Mouse (Mus musculus) liver, adult 2 months (tissue): ENCODE measurements around the gene Kcnq1. TPM values are rescaled to one million over a fixed set of nuclear protein-coding genes. Genes with fewer than 3 reads are reported as not detected.

Experiments used
- DNase-seq: peaks from one replicate; pipeline ENCODE4 v3.0.0-alpha.2; 2011; ENCODE audit warnings: low read depth, low spot score; ENCODE audit errors: extremely low read depth
- H3K27ac ChIP-seq: fragments of 200-500 bp; replicated peaks from 2 replicates; pipeline ENCODE4 v1.5.1; 2012; ENCODE audit warnings: low read depth, mild to moderate bottlenecking, control low read depth, inconsistent platforms, low read length; ENCODE audit not compliant: insufficient read depth
- H3K27me3 ChIP-seq: fragments of 200-500 bp; 2 replicates; pipeline ENCODE4 v1.6.1; 2012; ENCODE audit warnings: mild to moderate bottlenecking, moderate library complexity, low read length, inconsistent platforms; ENCODE audit not compliant: control insufficient read depth, insufficient read depth
- H3K36me3 ChIP-seq: fragments of 200-500 bp; 2 replicates; pipeline ENCODE4 v1.6.1; 2012; ENCODE audit warnings: low read length, inconsistent platforms; ENCODE audit not compliant: control insufficient read depth, insufficient read depth
- H3K4me1 ChIP-seq: fragments of 200-500 bp; 2 replicates; pipeline ENCODE4 v1.6.1; 2011; ENCODE audit warnings: low read length; ENCODE audit not compliant: control insufficient read depth, insufficient read depth
- H3K4me3 ChIP-seq: fragments of 200-500 bp; 2 replicates; pipeline ENCODE4 v1.5.1; 2011; ENCODE audit warnings: low read depth, mild to moderate bottlenecking, control low read depth, low read length, moderate library complexity; ENCODE audit not compliant: insufficient read depth
- H3K79me2 ChIP-seq: fragments of 200-500 bp; 2 replicates; pipeline ENCODE4 v1.6.1; 2012; ENCODE audit warnings: inconsistent platforms, mild to moderate bottlenecking, low read length, moderate library complexity; ENCODE audit not compliant: control insufficient read depth, insufficient read depth
- H3K9ac ChIP-seq: fragments of 200-500 bp; 2 replicates; pipeline ENCODE4 v1.6.1; 2012; ENCODE audit warnings: low read depth, mild to moderate bottlenecking, control low read depth, inconsistent platforms, low read length
- CTCF ChIP-seq: fragments of 200-500 bp; IDR thresholded peaks from 2 replicates; pipeline ENCODE4 v1.5.1; 2011; ENCODE audit warnings: low read depth, low read length, control low read depth
- POLR2A ChIP-seq: fragments of 200-500 bp; IDR thresholded peaks from 2 replicates; pipeline ENCODE4 v1.6.1; 2011; ENCODE audit warnings: low read length, control low read depth; ENCODE audit not compliant: insufficient read depth; ENCODE audit errors: extremely low read depth
- WGBS: fragments of 180-500 bp; shearing (Covaris S2); methylation state at CpG from one replicate; pipeline ENCODE4 v1.1.7; 2018; 5-methylcytosine and 5-hydroxymethylcytosine counted together
- polyA plus RNA-seq: library from polyadenylated mRNA; depleted of rRNA; stranded (reverse); fragments of >200 nt; gene quantifications from 2 replicates; pipeline ENCODE4 v1.2.3, GENCODE M21; 2012
- total RNA-seq: library from RNA; depleted of rRNA; stranded (reverse); fragments of >200 nt; gene quantifications from 2 replicates; pipeline ENCODE4 v1.2.3, GENCODE M21; 2014

Gene Kcnq1
- total and polyA plus RNA-seq, 2 experiments, result 1.3 to 2.5 TPM

GRCm38 (mm10) chr7:143428142-143428813 is 322.1 kb downstream of the Kcnq1 start:
- DNase-seq, result no peak
- Histone ChIP-seq H3K9ac (no peak overlapping the region), H3K27me3 (no peaks in the 10 kb centered on the region), H3K79me2 (no peaks in the 10 kb centered on the region), H3K27ac (no peak overlapping the region), H3K36me3 (no peaks in the 10 kb centered on the region), H3K4me3 (no peak overlapping the region), H3K4me1 (no peaks in the 10 kb centered on the region)
- 89% methylated on average over 23 of the region's 23 CpGs for WGBS
- TF ChIP-seq POLR2A (no peak), CTCF (no peak)

- H3K36me3 ChIP-seq, result no peaks in the 10 kb centered on the region
- H3K27me3 ChIP-seq, result no peaks in the 10 kb centered on the region
- no peak for DNase-seq
- TF ChIP-seq CTCF, result no peak
- TF ChIP-seq POLR2A, result no peak
- 81% methylated on average over 2 of the region's 2 CpGs for WGBS
- H3K79me2 ChIP-seq, result no peaks in the 10 kb centered on the region
- no peak overlapping the region for H3K4me3 ChIP-seq
- no peak overlapping the region for H3K9ac ChIP-seq
- no peak overlapping the region for H3K27ac ChIP-seq
- H3K4me1 ChIP-seq, result no peaks in the 10 kb centered on the region
These were observed 322.8 kb downstream of the Kcnq1 start for GRCm38 (mm10) chr7:143428814-143429499.

- Histone ChIP-seq H3K36me3 (no peaks in the 10 kb centered on the region), H3K79me2 (no peaks in the 10 kb centered on the region), H3K4me3 (no peak overlapping the region), H3K9ac (no peak overlapping the region), H3K27me3 (peaks cover 4% of the 10 kb centered on the region), H3K27ac (no peak overlapping the region), H3K4me1 (no peaks in the 10 kb centered on the region)
- no peak for TF ChIP-seq POLR2A
- TF ChIP-seq CTCF, result no peak
- WGBS, result 91% methylated on average over 1 of the region's 1 CpGs
- DNase-seq, result no peak
These were observed 326.5 kb downstream of the Kcnq1 start for GRCm38 (mm10) chr7:143432631-143433030.

GRCm38 (mm10) chr7:143433331-143433730 is 327.2 kb downstream of the Kcnq1 start:
- peak; percentile 47 for DNase-seq
- no peaks in the 10 kb centered on the region for H3K4me1 ChIP-seq
- 70% methylated on average over 7 of the region's 7 CpGs for WGBS
- no peak for TF ChIP-seq CTCF
- TF ChIP-seq POLR2A, result no peak
- no peaks in the 10 kb centered on the region for H3K36me3 ChIP-seq
- no peak overlapping the region for H3K9ac ChIP-seq
- H3K4me3 ChIP-seq, result no peak overlapping the region
- no peak overlapping the region for H3K27ac ChIP-seq
- no peaks in the 10 kb centered on the region for H3K79me2 ChIP-seq
- H3K27me3 ChIP-seq, result peaks cover 8% of the 10 kb centered on the region

GRCm38 (mm10) chr7:143437231-143437893 is 331.2 kb downstream of the Kcnq1 start:
- H3K36me3 ChIP-seq, result no peaks in the 10 kb centered on the region
- H3K4me3 ChIP-seq, result peak overlapping the region; percentile 44; the same call in 1 of the 2 replicates
- no peaks in the 10 kb centered on the region for H3K4me1 ChIP-seq
- no peak overlapping the region for H3K27ac ChIP-seq
- H3K79me2 ChIP-seq, result no peaks in the 10 kb centered on the region
- WGBS, result 52% methylated on average over 18 of the region's 18 CpGs
- H3K9ac ChIP-seq, result no peak overlapping the region
- H3K27me3 ChIP-seq, result peaks cover 11% of the 10 kb centered on the region
- DNase-seq, result no peak
- no peak for TF ChIP-seq CTCF
- TF ChIP-seq POLR2A, result no peak
